Mouse (Mus musculus) heart, embryonic 14.5 days (tissue): ENCODE results near the gene Ltbr. TPM values are rescaled to one million over a fixed set of nuclear protein-coding genes. Genes with fewer than 3 reads are reported as not detected.
A peak's percentile ranks its signal among the peaks of the same experiment; 100 is the strongest.
"Not testable (repeated sequence)": the region's sequence is repeated elsewhere in the genome, so short reads cannot be mapped to it uniquely, and the experiment has no call there.

Experiments used
- ATAC-seq: fragments of 200-750 bp; cut with Nextera tagmentation; 2 replicates; pipeline ENCODE4 v1.8.0; 2017; ENCODE audit warnings: low read depth, moderate TSS enrichment; ENCODE audit not compliant: insufficient number of reproducible peaks, insufficient read depth, low FRiP score
- H3K27ac ChIP-seq, 2 experiments: fragments of 200-500 bp in 1 of 2; fragments of 300-500 bp in 1 of 2; sonication (generic) in 1 of 2; replicated peaks in 1 of 2; 2 replicates each; pipeline ENCODE4 v1.5.1; 2012 to 2014; ENCODE audit warnings: low read depth in 2 of 2, low read length in 2 of 2, control low read depth in 1 of 2, mild to moderate bottlenecking in 1 of 2, mixed read lengths in 1 of 2; ENCODE audit not compliant: control insufficient read depth in 1 of 2, insufficient read depth in 1 of 2
- H3K27me3 ChIP-seq: fragments of 300-500 bp; sonication (generic); 2 replicates; pipeline ENCODE4 v1.6.1; 2014; ENCODE audit warnings: mild to moderate bottlenecking, low read length, control low read depth; ENCODE audit not compliant: control insufficient read depth, insufficient read depth
- H3K36me3 ChIP-seq: fragments of 300-500 bp; sonication (generic); 2 replicates; pipeline ENCODE4 v1.6.1; 2014; ENCODE audit warnings: mild to moderate bottlenecking, control low read depth, low read length, mixed read lengths; ENCODE audit not compliant: control insufficient read depth, insufficient read depth
- H3K4me1 ChIP-seq, 2 experiments: fragments of 200-500 bp in 1 of 2; fragments of 300-500 bp in 1 of 2; sonication (generic) in 1 of 2; 2 replicates each; pipeline ENCODE4 v1.6.1; 2012 to 2014; ENCODE audit warnings: low read length in 2 of 2, control low read depth in 1 of 2, mixed read lengths in 1 of 2; ENCODE audit not compliant: control insufficient read depth in 2 of 2, insufficient read depth in 2 of 2
- H3K4me2 ChIP-seq: fragments of 300-500 bp; sonication (generic); 2 replicates; pipeline ENCODE4 v1.6.1; 2014; ENCODE audit warnings: mild to moderate bottlenecking, low read length
- H3K4me3 ChIP-seq, 2 experiments: fragments of 200-500 bp in 1 of 2; fragments of 300-500 bp in 1 of 2; sonication (generic) in 1 of 2; 2 replicates each; pipeline ENCODE4 v1.5.1; 2012 to 2014; ENCODE audit warnings: low read length in 2 of 2, mild to moderate bottlenecking in 2 of 2, control low read depth in 1 of 2, low read depth in 1 of 2, moderate library complexity in 1 of 2; ENCODE audit not compliant: control insufficient read depth in 1 of 2, insufficient read depth in 1 of 2
- H3K9ac ChIP-seq: fragments of 300-500 bp; sonication (generic); 2 replicates; pipeline ENCODE4 v1.6.1; 2014; ENCODE audit warnings: mild to moderate bottlenecking, low read length
- H3K9me3 ChIP-seq: fragments of 300-500 bp; sonication (generic); 2 replicates; pipeline ENCODE4 v1.6.1; 2016; ENCODE audit warnings: low read length, control low read depth; ENCODE audit not compliant: control insufficient read depth
- WGBS: fragments of 180-500 bp; shearing (Covaris S2); extraction: QIAGEN DNeasy Blood & Tissue Kit; methylation state at CpG from one replicate; pipeline ENCODE4 v1.1.7; 2014; 5-methylcytosine and 5-hydroxymethylcytosine counted together
- polyA plus RNA-seq: library from polyadenylated mRNA; unstranded; fragments of >200 nt; fragmentation: Nextera tagmentation; extraction: Ambion mirVana; gene quantifications from 2 replicates; pipeline ENCODE4 v1.2.1, GENCODE M21; 2014

Gene Ltbr
- polyA plus RNA-seq, 1 experiment from 2014 or later: 41.5 TPM

DNA sequence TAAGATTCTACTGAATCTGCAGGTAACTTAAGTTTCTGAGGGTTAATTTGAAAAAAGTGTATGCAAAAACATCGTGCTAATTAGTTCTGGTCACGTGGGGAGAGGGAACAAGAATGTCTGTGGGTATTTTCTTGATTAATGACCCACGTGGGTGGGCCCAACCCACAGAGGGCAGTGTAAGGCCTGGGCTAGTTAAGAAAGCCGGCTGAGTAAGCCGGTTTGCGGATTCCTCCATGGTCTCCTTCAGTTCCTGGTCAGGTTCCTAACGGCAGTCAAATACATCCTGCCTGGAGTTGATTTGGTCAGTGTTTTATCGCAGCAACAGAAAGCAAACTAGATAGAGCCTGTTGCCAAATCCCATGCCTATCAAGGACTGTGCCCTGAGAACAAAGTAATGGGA, 29.4 kb downstream of the Ltbr start:
- Histone ChIP-seq H3K4me2 (no peak overlapping the region), H3K4me1 (no peaks in the 10 kb centered on the region), H3K9ac (no peak overlapping the region), H3K36me3 (no peaks in the 10 kb centered on the region), H3K9me3 (no peaks in the 10 kb centered on the region), H3K27me3 (no peaks in the 10 kb centered on the region), H3K4me3 (no peak overlapping the region), H3K27ac (no peak overlapping the region)
- no peak for ATAC-seq
- 47% methylated on average over 8 of the region's 8 CpGs for WGBS

DNA sequence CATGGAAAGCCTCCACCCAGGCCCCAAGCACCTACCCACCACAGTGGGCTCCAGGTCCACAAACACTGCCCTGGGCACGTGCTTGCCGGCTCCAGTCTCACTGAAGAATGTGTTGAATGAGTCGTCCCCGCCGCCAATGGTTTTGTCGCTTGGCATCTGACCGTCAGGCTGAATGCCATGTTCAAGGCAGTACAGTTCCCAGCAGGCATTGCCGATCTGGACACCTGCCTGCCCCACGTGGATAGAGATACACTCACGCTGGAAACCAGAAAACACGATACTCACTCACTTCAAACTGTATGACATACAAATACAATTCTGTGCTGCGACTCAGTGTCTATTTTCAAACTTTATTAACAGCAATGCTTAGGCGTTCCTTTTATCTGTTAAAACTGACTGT, 31.0 kb downstream of the Ltbr start:
- H3K36me3 ChIP-seq, H3K27ac ChIP-seq, H3K4me1 ChIP-seq, H3K27me3 ChIP-seq, H3K9me3 ChIP-seq, H3K9ac ChIP-seq, H3K4me3 ChIP-seq, H3K4me2 ChIP-seq, ATAC-seq: not testable (repeated sequence)
- 87% methylated on average over 13 of the region's 13 CpGs for WGBS

DNA sequence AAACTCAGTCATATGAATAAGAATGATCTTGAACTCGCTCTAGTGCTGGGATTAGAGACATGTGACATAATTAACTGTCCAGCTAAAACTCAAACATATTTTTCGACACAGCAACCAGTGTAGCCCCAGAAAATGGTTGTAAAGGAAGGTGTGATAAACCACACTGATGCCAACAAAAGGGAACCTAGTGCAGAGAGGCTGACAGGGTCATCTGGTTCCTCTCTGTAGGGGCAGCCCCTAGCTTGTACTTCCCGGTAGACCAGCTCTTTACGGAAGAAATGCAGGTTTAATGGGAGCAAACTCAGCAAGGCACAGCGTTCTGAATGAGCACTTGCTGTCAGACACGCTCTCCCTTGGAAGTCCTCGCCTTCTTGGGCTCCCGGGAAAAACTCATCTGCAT, 34.0 kb downstream of the Ltbr start:
- Histone ChIP-seq H3K36me3 (no peaks in the 10 kb centered on the region), H3K27ac (no peak overlapping the region), H3K4me1 (no peaks in the 10 kb centered on the region), H3K9me3 (no peaks in the 10 kb centered on the region), H3K4me2 (no peak overlapping the region), H3K4me3 (no peak overlapping the region), H3K27me3 (peaks cover 9% of the 10 kb centered on the region; the same call in 1 of the 2 replicates), H3K9ac (no peak overlapping the region)
- no peak for ATAC-seq
- 59% methylated on average over 8 of the region's 8 CpGs for WGBS

DNA sequence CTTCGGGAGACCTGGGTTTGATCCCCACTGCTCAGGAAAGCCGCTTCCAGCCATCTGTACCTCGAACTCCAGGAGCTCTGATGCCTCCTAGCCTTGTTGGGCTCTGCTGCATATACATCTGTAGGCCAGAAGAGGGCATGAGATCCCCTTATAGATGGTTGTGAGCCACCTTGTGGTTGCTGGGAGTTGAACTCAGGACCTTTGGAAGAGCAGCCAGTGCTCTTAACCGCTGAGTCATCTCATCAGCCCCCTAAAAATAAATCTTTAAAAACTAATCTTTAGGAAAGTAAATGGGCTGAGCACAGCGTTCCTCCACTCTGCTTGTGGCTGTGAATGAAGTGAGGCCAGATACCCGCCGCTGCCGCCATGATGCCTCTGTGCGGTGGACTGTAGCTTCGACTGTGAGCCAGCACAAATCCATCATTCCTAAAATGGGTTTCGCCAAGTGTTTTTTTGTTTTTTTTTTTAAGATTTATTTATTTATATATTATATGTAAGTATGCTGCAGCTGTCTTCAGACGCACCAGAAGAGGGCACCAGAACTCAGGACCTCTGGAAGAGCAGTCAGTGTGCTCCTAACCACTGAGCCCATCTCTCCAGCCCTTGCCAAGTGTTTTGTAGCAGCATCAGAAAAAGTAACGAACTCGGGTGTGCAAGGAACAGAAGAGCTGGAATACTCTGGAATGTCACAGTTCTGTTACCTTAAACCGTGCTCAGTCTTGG, 38.7 kb downstream of the Ltbr start:
- Histone ChIP-seq H3K4me3 (no peak overlapping the region), H3K36me3 (no peaks in the 10 kb centered on the region), H3K27ac (no peak overlapping the region), H3K4me2 (no peak overlapping the region), H3K27me3 (peaks cover 9% of the 10 kb centered on the region; the same call in 1 of the 2 replicates), H3K9ac (no peak overlapping the region), H3K9me3 (no peaks in the 10 kb centered on the region), H3K4me1 (peaks cover 6 to 9% of the 10 kb centered on the region in 2 experiments)
- no peak for ATAC-seq
- 57% methylated on average over 15 of the region's 15 CpGs for WGBS

DNA sequence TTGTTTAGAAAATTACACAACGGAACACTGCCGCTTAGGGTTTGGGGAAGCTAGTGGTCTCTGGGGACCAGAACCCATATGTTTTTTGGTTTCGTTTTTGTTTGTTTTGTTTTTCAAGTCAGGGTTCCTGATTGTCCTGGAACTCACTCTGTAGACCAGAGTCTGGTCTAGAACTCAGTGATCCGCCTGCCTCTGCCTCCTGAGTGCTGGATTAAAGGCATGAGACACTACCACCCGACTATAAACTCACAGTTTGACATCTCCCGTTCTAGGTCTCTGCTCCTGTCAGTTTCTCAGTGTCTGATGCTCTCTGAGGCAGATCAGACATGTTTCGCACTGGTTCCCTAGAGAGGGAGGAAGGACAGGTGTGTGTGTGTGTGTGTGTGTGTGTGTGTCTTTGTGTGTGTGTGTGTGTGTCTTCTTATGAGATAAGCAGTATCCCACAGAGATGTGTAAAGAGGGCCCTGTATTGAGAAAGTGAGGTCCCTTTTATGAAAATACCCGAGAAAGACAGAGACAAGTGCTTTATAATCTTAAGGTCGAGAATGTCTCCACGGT, 41.4 kb downstream of the Ltbr start:
- WGBS: 78% methylated on average over 10 of the region's 10 CpGs

DNA sequence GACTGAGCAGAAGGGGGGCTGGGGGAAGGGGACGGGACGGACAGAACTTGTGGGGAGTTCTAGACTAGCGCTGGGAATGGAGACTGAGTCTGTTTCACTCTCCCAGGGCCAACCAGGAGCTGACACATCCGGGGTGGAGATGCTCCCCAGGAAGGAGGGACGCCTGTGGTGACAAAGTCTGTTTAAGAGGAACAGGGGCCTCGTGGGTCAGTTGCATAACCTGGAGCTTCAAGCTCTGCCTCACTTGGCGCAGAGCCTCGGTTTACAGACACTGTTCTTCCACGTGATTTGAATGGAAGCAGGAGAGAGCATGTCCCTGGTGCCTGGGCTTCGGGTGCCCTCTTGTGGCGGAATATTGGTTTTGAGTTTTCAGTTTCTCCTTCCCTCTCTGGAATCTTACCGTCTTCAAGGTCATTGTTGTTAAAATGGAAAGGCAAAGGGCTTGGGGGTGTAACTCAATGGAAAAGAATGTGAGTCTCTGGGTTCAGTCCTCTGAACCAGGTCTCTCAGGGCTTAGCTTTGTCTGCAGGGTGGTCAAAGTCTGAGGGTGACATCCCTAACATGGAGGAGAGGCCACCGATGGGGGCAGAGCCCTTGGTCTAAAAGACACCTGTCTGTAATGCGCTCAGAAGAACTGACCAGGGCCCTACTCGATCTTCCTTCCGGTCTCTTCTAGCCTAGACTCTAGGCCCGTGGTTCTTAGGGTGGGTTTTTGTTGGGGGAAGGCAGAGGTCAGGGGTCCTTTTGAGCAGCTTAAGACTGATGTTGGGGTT, 42.0 kb downstream of the Ltbr start:
- WGBS: 18% methylated on average over 17 of the region's 17 CpGs
- peak overlapping the region in 1 of 2 experiments; percentile 42; a peak in 2 of 4 replicates for H3K27ac ChIP-seq
- ATAC-seq: peak; percentile 83
- H3K4me2 ChIP-seq: peak overlapping the region; percentile 58
- peaks cover 9% of the 10 kb centered on the region; the same call in 1 of the 2 replicates for H3K27me3 ChIP-seq
- H3K9ac ChIP-seq: peak overlapping the region; percentile 60
- no peaks in the 10 kb centered on the region for H3K9me3 ChIP-seq
- H3K36me3 ChIP-seq: no peaks in the 10 kb centered on the region
- H3K4me3 ChIP-seq: peak overlapping the region; percentile 12; a peak in 3 of 4 replicates
- peaks cover 6 to 9% of the 10 kb centered on the region in 2 experiments for H3K4me1 ChIP-seq

More for the DNA sequence above, 41.4 kb downstream of the Ltbr start:
- ATAC-seq: no peak
- no peaks in the 10 kb centered on the region for H3K36me3 ChIP-seq
- H3K27me3 ChIP-seq: peaks cover 9% of the 10 kb centered on the region; the same call in 1 of the 2 replicates
- no peak overlapping the region for H3K4me3 ChIP-seq
- H3K9me3 ChIP-seq: no peaks in the 10 kb centered on the region
- H3K4me1 ChIP-seq: peaks cover 6 to 9% of the 10 kb centered on the region in 2 experiments
- H3K9ac ChIP-seq: no peak overlapping the region
- peak overlapping the region in 1 of 2 experiments; percentile 42; a peak in 1 of 4 replicates for H3K27ac ChIP-seq
- no peak overlapping the region for H3K4me2 ChIP-seq

DNA sequence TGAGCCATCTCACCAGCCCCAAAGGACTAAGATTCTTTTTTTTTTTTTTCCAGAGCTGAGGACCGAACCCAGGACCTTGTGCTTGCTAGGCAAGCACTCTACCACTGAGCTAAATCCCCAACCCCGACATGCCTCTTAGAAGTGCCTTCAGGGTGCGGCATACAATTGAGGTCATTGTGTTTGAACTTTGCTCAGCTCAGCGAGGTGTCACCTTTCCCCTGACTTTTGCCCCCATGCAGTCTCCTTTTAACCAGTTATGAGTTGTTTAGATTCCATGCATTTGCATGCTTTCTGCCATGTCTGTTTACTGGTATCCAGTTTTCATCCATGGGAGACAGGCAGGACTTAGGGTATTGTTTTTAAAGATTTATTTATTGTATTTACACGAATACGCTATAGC, 44.9 kb downstream of the Ltbr start:
- Histone ChIP-seq H3K4me1 (peaks cover 6 to 9% of the 10 kb centered on the region in 2 experiments), H3K4me2 (no peak overlapping the region), H3K9me3 (no peaks in the 10 kb centered on the region), H3K9ac (no peak overlapping the region), H3K27me3 (no peaks in the 10 kb centered on the region), H3K27ac (no peak overlapping the region), H3K4me3 (no peak overlapping the region), H3K36me3 (no peaks in the 10 kb centered on the region)
- 56% methylated on average over 6 of the region's 6 CpGs for WGBS
- no peak for ATAC-seq
